In the genomic region with DNA sequence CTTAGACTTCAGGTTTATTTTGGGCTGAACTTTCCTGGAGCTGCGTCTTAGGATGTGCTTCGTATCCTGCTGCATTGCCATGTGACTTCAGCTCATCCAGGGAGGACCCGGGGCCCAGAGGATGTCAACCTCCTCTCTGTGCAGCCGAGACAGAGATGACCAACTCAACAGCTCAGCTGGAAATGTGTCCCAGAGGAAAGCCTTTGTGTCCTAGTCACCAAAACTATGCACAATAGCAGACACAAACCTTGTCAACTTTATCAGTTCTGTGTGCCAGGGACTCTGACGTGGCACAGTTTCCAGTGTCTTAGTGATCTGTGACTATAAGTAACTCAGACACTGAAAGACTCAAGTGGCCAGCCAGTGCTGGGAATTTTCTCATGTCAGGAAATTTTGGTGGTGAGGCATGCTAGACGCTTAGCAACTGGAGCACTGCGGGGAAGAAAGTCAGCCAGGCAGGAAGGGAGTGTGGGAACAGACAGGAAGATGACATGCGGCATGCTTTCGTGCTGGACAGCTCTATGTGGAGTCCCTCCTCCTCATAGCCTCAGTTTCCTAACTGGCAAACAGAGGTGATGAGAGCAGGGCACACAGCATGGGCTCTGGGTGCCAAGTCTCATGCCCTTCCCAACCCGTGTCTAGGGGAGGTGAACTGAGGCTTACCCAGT, we compare ENCODE assay signal across 13 mouse cellular contexts.
DNase-seq lines count a peak whose midpoint lies in the region; ATAC-seq and TF ChIP-seq lines count a peak whose summit lies in the region.
"Had no signal": no experiment of that assay in that cellular context is flagged by ENCODE, and none has a peak within 500 bp of the region (broad histone marks: within the 10 kb centered on the region; RNA-seq: fewer than 3 reads in every experiment).

No protein-coding gene starts in this region.

- H3K4me1 ChIP-seq in hindbrain, postnatal 0 days (ENCODE audit: insufficient read depth, low read length) = no peaks in the 10 kb centered on the region
- peaks cover 3% of the 10 kb centered on the region; the same call in 1 of the 2 replicates for H3K4me1 ChIP-seq in hindbrain, embryonic 13.5 days (replicated peaks)
- peaks cover 5% of the 10 kb centered on the region; the same call in 1 of the 2 replicates for H3K4me1 ChIP-seq in embryonic facial prominence, embryonic 10.5 days
- H3K4me1 ChIP-seq: neural tube, embryonic 12.5 days had no signal

- intact Hi-C loops in heart, postnatal 14 days (cut with DNase I) = loop anchor here (5.0 to 10.0 kb wide), 3 partner anchors 86 to 194 kb away; no protein-coding TSS in a partner anchor
- intact Hi-C loops in left cerebral cortex, postnatal 25 days (cut with DNase I) = no loop called here

- no peak overlapping the region for H3K9ac ChIP-seq in hindbrain, postnatal 0 days (replicated peaks; ENCODE audit: low read length)
- no peak overlapping the region for H3K9ac ChIP-seq in hindbrain, embryonic 13.5 days
- H3K9ac ChIP-seq: forebrain, postnatal 0 days; limb, embryonic 12.5 days; neural tube, embryonic 12.5 days had no signal

- no peak overlapping the region for H3K4me2 ChIP-seq in hindbrain, postnatal 0 days (ENCODE audit: low read depth, low read length)
- no peak overlapping the region for H3K4me2 ChIP-seq in hindbrain, embryonic 13.5 days
- H3K4me2 ChIP-seq: limb, embryonic 12.5 days; neural tube, embryonic 12.5 days had no signal

- no peak for DNase-seq in hindbrain, postnatal 0 days (ENCODE audit: low spot score)
- DNase-seq in embryonic facial prominence, embryonic 10.5 days (ENCODE audit: low spot score) = no peak
- DNase-seq in heart, postnatal 14 days = peak; percentile 33 to 43
- DNase-seq in lung, postnatal 10 days = peak; percentile 59
- no peak for DNase-seq in layer of hippocampus, adult 11-12 months (ENCODE audit: low spot score)
- DNase-seq in left cerebral cortex, postnatal 25 days (ENCODE audit: low spot score in 2 of 2) = no peak
- DNase-seq: forebrain, postnatal 0 days; layer of hippocampus, adult 9-11 months; right cerebral cortex, adult 18-20 months had no signal

- H3K36me3 ChIP-seq in hindbrain, postnatal 0 days (ENCODE audit: insufficient read depth, low read length) = no peaks in the 10 kb centered on the region
- H3K36me3 ChIP-seq in hindbrain, embryonic 13.5 days = no peaks in the 10 kb centered on the region
- no peaks in the 10 kb centered on the region for H3K36me3 ChIP-seq in embryonic facial prominence, embryonic 10.5 days (replicated peaks)
- H3K36me3 ChIP-seq: limb, embryonic 12.5 days; neural tube, embryonic 12.5 days had no signal

- WGBS in hindbrain, postnatal 0 days = 58% methylated on average over 10 of the region's 10 CpGs
- WGBS in hindbrain, embryonic 13.5 days = 71% methylated on average over 10 of the region's 10 CpGs
- 80% methylated on average over 10 of the region's 10 CpGs for WGBS in embryonic facial prominence, embryonic 10.5 days

- no peak for TF ChIP-seq CTCF in hindbrain, postnatal 0 days (IDR thresholded peaks at IDR 0.05; ENCODE audit: low read depth)

- H3K9me3 ChIP-seq in hindbrain, postnatal 0 days (ENCODE audit: low read length) = no peaks in the 10 kb centered on the region
- H3K9me3 ChIP-seq in hindbrain, embryonic 13.5 days = no peaks in the 10 kb centered on the region
- no peaks in the 10 kb centered on the region for H3K9me3 ChIP-seq in embryonic facial prominence, embryonic 10.5 days
- H3K9me3 ChIP-seq: neural tube, embryonic 12.5 days had no signal

- no peak overlapping the region for H3K27ac ChIP-seq in hindbrain, postnatal 0 days
- no peak overlapping the region for H3K27ac ChIP-seq in hindbrain, embryonic 13.5 days
- H3K27ac ChIP-seq in embryonic facial prominence, embryonic 10.5 days (replicated peaks) = 0 out of 2 replicates have a peak overlapping the region, but pooled peaks have one; percentile 20
- H3K27ac ChIP-seq: limb, embryonic 12.5 days; neural tube, embryonic 12.5 days had no signal

- H3K27me3 ChIP-seq in hindbrain, postnatal 0 days (ENCODE audit: insufficient read depth, low read length) = no peaks in the 10 kb centered on the region
- no peaks in the 10 kb centered on the region for H3K27me3 ChIP-seq in hindbrain, embryonic 13.5 days
- no peaks in the 10 kb centered on the region for H3K27me3 ChIP-seq in embryonic facial prominence, embryonic 10.5 days (replicated peaks; ENCODE audit: low read depth, poor library complexity, severe bottlenecking)
- H3K27me3 ChIP-seq: CH12.LX; limb, embryonic 12.5 days; neural tube, embryonic 12.5 days had no signal

- H3K4me3 ChIP-seq in hindbrain, postnatal 0 days (ENCODE audit: low read length) = no peak overlapping the region
- no peak overlapping the region for H3K4me3 ChIP-seq in hindbrain, embryonic 13.5 days
- H3K4me3 ChIP-seq in embryonic facial prominence, embryonic 10.5 days = no peak overlapping the region
- H3K4me3 ChIP-seq: limb, embryonic 12.5 days; neural tube, embryonic 12.5 days had no signal

- ATAC-seq in hindbrain, postnatal 0 days = peak; percentile 32; the same call in 1 of the 2 replicates
- no peak for ATAC-seq in hindbrain, embryonic 13.5 days (ENCODE audit: low FRiP score)
- ATAC-seq: forebrain, postnatal 0 days had no signal

Comparison
In these comparisons a context has a peak if more than half of its experiments do, and no peak if none do; other contexts are left out.
1. DNase-seq: peak in heart, postnatal 14 days (2 of 2) and lung, postnatal 10 days (single experiment); none in hindbrain, postnatal 0 days (single experiment), embryonic facial prominence, embryonic 10.5 days (single experiment), layer of hippocampus, adult 11-12 months (single experiment) and left cerebral cortex, postnatal 25 days (0 of 2).